Mouse (Mus musculus) spleen, embryonic (tissue): ENCODE measurements around the gene 2210408I21Rik.

Source experiments
- CTCF ChIA-PET: fragments of 350-600 bp; sonication (Branson Sonifier 250); formaldehyde crosslinking; loops from one replicate; lab custom pipeline; 2022; lab: Charles Lee

The 2210408I21Rik gene

GRCm38 (mm10) chr13:77134931-77135620, at the start of gene 2210408I21Rik, which contains the start of gene Slf1:
Gene 2210408I21Rik, plus strand, starts transcription at chr13:77135540.
Gene Slf1, minus strand, starts transcription at chr13:77135473.
- CTCF ChIA-PET, result no interaction called here

- CTCF ChIA-PET, result interaction anchor here (0.6 kb wide), 2 partner anchors 62 to 115 kb away, joined by 3 read pairs; no protein-coding TSS in a partner anchor
Observed at GRCm38 (mm10) chr13:77092876-77093275, 42.5 kb upstream of the 2210408I21Rik start.

GRCm38 (mm10) chr13:77107734-77108133, 27.6 kb upstream of the 2210408I21Rik start:
- CTCF ChIA-PET, result no interaction called here

GRCm38 (mm10) chr13:77118695-77119094, 16.6 kb upstream of the 2210408I21Rik start:
- CTCF ChIA-PET, result no interaction called here

GRCm38 (mm10) chr13:77125159-77125558, 10.2 kb upstream of the 2210408I21Rik start:
- CTCF ChIA-PET, result no interaction called here

GRCm38 (mm10) chr13:77128240-77128639, 7.1 kb upstream of the 2210408I21Rik start:
- CTCF ChIA-PET, result interaction anchor here (0.7 kb wide), 1 partner anchor 1400 kb away, joined by 17 read pairs; no protein-coding TSS in a partner anchor

- CTCF ChIA-PET, result no interaction called here
Observed at GRCm38 (mm10) chr13:77131132-77131531, 4.2 kb upstream of the 2210408I21Rik start.

- CTCF ChIA-PET, result no interaction called here
Observed at GRCm38 (mm10) chr13:77135621-77135981, 261 bp downstream of the 2210408I21Rik start.

- CTCF ChIA-PET, result no interaction called here
Observed at GRCm38 (mm10) chr13:77140890-77141289, 5.5 kb downstream of the 2210408I21Rik start.

GRCm38 (mm10) chr13:77177931-77178330, 42.6 kb downstream of the 2210408I21Rik start:
- CTCF ChIA-PET, result no interaction called here

GRCm38 (mm10) chr13:77190606-77191005, 55.3 kb downstream of the 2210408I21Rik start:
- CTCF ChIA-PET, result no interaction called here

GRCm38 (mm10) chr13:77192201-77192600, 56.9 kb downstream of the 2210408I21Rik start:
- CTCF ChIA-PET, result no interaction called here

GRCm38 (mm10) chr13:77208764-77209418, 73.6 kb downstream of the 2210408I21Rik start:
- CTCF ChIA-PET, result no interaction called here

- CTCF ChIA-PET, result no interaction called here
Observed at GRCm38 (mm10) chr13:77213196-77213595, 77.9 kb downstream of the 2210408I21Rik start.

GRCm38 (mm10) chr13:77215460-77215859, 80.1 kb downstream of the 2210408I21Rik start:
- CTCF ChIA-PET, result no interaction called here

GRCm38 (mm10) chr13:77217672-77218280, 82.4 kb downstream of the 2210408I21Rik start:
- CTCF ChIA-PET, result no interaction called here

- CTCF ChIA-PET, result no interaction called here
Observed at GRCm38 (mm10) chr13:77221072-77221471, 85.7 kb downstream of the 2210408I21Rik start.

- CTCF ChIA-PET, result no interaction called here
Observed at GRCm38 (mm10) chr13:77256541-77256940, 121.2 kb downstream of the 2210408I21Rik start.

- CTCF ChIA-PET, result no interaction called here
Observed at GRCm38 (mm10) chr13:77262715-77263338, 127.5 kb downstream of the 2210408I21Rik start.

GRCm38 (mm10) chr13:77263400-77264179, 128.2 kb downstream of the 2210408I21Rik start:
- CTCF ChIA-PET, result interaction anchor here (0.6 kb wide), 1 partner anchor 587 kb away, joined by 4 read pairs; no protein-coding TSS in a partner anchor

GRCm38 (mm10) chr13:77264481-77264880, 129.1 kb downstream of the 2210408I21Rik start:
- CTCF ChIA-PET, result no interaction called here
